Mouse (Mus musculus): ENCODE data around the gene Gm32717. TPM values are rescaled to one million over a fixed set of nuclear protein-coding genes. Genes with fewer than 3 reads are reported as not detected.
"Not testable (repeated sequence)": the region's sequence is repeated elsewhere in the genome, so short reads cannot be mapped to it uniquely, and the experiment has no call there.

The Gm32717 gene
- total RNA-seq (2014; rRNA removed) (0.05 and 0.18 TPM in 2 replicates), polyA plus RNA-seq (2015; fragmentation: Nextera tagmentation; extraction: Ambion mirVana) (0.10 TPM in 1 of 2 replicates, not detected in the other)

GRCm38 (mm10) chr10:118240680-118241079, at the start of gene Gm32717:
TSS of gene Gm32717 (minus strand) at chr10:118240780.
- not testable (repeated sequence) for H3K9ac ChIP-seq (replicated peaks; ENCODE audit: low read length)

GRCm38 (mm10) chr10:118283016-118283415, 42.4 kb upstream of the Gm32717 start:
- not testable (repeated sequence) for H3K36me3 ChIP-seq (ENCODE audit: insufficient read depth, low read length)
- 83% methylated on average over 3 of the region's 5 CpGs for WGBS

More at GRCm38 (mm10) chr10:118240680-118241079, at the start of gene Gm32717:
- ATAC-seq; H3K4me3 ChIP-seq (ENCODE audit: low read length); H3K27ac ChIP-seq; DNase-seq (ENCODE audit: low spot score); H3K27me3 ChIP-seq (ENCODE audit: insufficient read depth, low read length); H3K36me3 ChIP-seq (ENCODE audit: insufficient read depth, low read length); H3K9me3 ChIP-seq (ENCODE audit: low read length); H3K4me1 ChIP-seq (ENCODE audit: insufficient read depth, low read length); H3K4me2 ChIP-seq (ENCODE audit: low read depth, low read length): not testable (repeated sequence)
- no CpG with 5 or more reads among the region's 13 CpGs for WGBS

GRCm38 (mm10) chr10:118282565-118282964, 42.0 kb upstream of the Gm32717 start:
- not testable (repeated sequence) for H3K4me2 ChIP-seq (ENCODE audit: low read depth, low read length); H3K36me3 ChIP-seq (ENCODE audit: insufficient read depth, low read length); H3K27ac ChIP-seq; H3K9ac ChIP-seq (replicated peaks; ENCODE audit: low read length); H3K9me3 ChIP-seq (ENCODE audit: low read length); H3K4me1 ChIP-seq (ENCODE audit: insufficient read depth, low read length); H3K4me3 ChIP-seq (ENCODE audit: low read length); DNase-seq (ENCODE audit: low spot score); H3K27me3 ChIP-seq (ENCODE audit: insufficient read depth, low read length)
- ATAC-seq = 0 out of 2 replicates have a peak, but pooled peaks have one; percentile 15
- WGBS = 78% methylated on average over 6 of the region's 7 CpGs

More at GRCm38 (mm10) chr10:118283016-118283415, 42.4 kb upstream of the Gm32717 start:
- H3K4me2 ChIP-seq (ENCODE audit: low read depth, low read length); H3K9ac ChIP-seq (replicated peaks; ENCODE audit: low read length); H3K27ac ChIP-seq; H3K4me3 ChIP-seq (ENCODE audit: low read length); DNase-seq (ENCODE audit: low spot score); H3K4me1 ChIP-seq (ENCODE audit: insufficient read depth, low read length); H3K9me3 ChIP-seq (ENCODE audit: low read length); H3K27me3 ChIP-seq (ENCODE audit: insufficient read depth, low read length); ATAC-seq: not testable (repeated sequence)

GRCm38 (mm10) chr10:118278069-118278468, 37.5 kb upstream of the Gm32717 start:
- not testable (repeated sequence) for H3K9me3 ChIP-seq (ENCODE audit: low read length); H3K36me3 ChIP-seq (ENCODE audit: insufficient read depth, low read length); H3K4me2 ChIP-seq (ENCODE audit: low read depth, low read length); ATAC-seq; H3K27me3 ChIP-seq (ENCODE audit: insufficient read depth, low read length); H3K4me1 ChIP-seq (ENCODE audit: insufficient read depth, low read length); H3K9ac ChIP-seq (replicated peaks; ENCODE audit: low read length); H3K4me3 ChIP-seq (ENCODE audit: low read length); H3K27ac ChIP-seq; DNase-seq (ENCODE audit: low spot score)
- no CpG with 5 or more reads among the region's 4 CpGs for WGBS

- not testable (repeated sequence) for H3K9me3 ChIP-seq (ENCODE audit: low read length); H3K4me2 ChIP-seq (ENCODE audit: low read depth, low read length); DNase-seq (ENCODE audit: low spot score); ATAC-seq; H3K4me1 ChIP-seq (ENCODE audit: insufficient read depth, low read length); H3K4me3 ChIP-seq (ENCODE audit: low read length); H3K27me3 ChIP-seq (ENCODE audit: insufficient read depth, low read length); H3K9ac ChIP-seq (replicated peaks; ENCODE audit: low read length); H3K27ac ChIP-seq; H3K36me3 ChIP-seq (ENCODE audit: insufficient read depth, low read length)
- 100% methylated on average over 1 of the region's 2 CpGs for WGBS
Observed at GRCm38 (mm10) chr10:118271416-118271815, 30.8 kb upstream of the Gm32717 start.

GRCm38 (mm10) chr10:118268812-118269211, 28.2 kb upstream of the Gm32717 start:
- H3K36me3 ChIP-seq (ENCODE audit: insufficient read depth, low read length); ATAC-seq; H3K4me1 ChIP-seq (ENCODE audit: insufficient read depth, low read length); H3K27ac ChIP-seq; H3K9ac ChIP-seq (replicated peaks; ENCODE audit: low read length); H3K9me3 ChIP-seq (ENCODE audit: low read length); DNase-seq (ENCODE audit: low spot score); H3K4me2 ChIP-seq (ENCODE audit: low read depth, low read length); H3K4me3 ChIP-seq (ENCODE audit: low read length); H3K27me3 ChIP-seq (ENCODE audit: insufficient read depth, low read length): not testable (repeated sequence)
- 67% methylated on average over 1 of the region's 8 CpGs for WGBS

GRCm38 (mm10) chr10:118258388-118258787, 17.8 kb upstream of the Gm32717 start, which contains the start of gene Gm32802:
TSS of gene Gm32802 (plus strand) at chr10:118258688.
- H3K27me3 ChIP-seq (ENCODE audit: insufficient read depth, low read length); DNase-seq (ENCODE audit: low spot score); H3K4me3 ChIP-seq (ENCODE audit: low read length); H3K4me1 ChIP-seq (ENCODE audit: insufficient read depth, low read length); H3K27ac ChIP-seq; H3K36me3 ChIP-seq (ENCODE audit: insufficient read depth, low read length); ATAC-seq; H3K9me3 ChIP-seq (ENCODE audit: low read length); H3K4me2 ChIP-seq (ENCODE audit: low read depth, low read length); H3K9ac ChIP-seq (replicated peaks; ENCODE audit: low read length): not testable (repeated sequence)
- WGBS = no CpG with 5 or more reads among the region's 13 CpGs
